19 mouse cellular contexts compared by ENCODE assay signal in genomic region chr17:74331049-74331676, GRCm38 (mm10). TPM values are rescaled to one million over a fixed set of nuclear protein-coding genes. Genes with fewer than 3 reads are reported as not detected.
A peak's percentile ranks its signal among the peaks of the same experiment; 100 is the strongest.
DNase-seq lines count a peak whose midpoint lies in the region; ATAC-seq and TF ChIP-seq lines count a peak whose summit lies in the region.
"Had no signal": no experiment of that assay in that cellular context is flagged by ENCODE, and none has a peak within 500 bp of the region (broad histone marks: within the 10 kb centered on the region; RNA-seq: fewer than 3 reads in every experiment).

No protein-coding gene starts in this region.

- WGBS in liver, adult 2 months, result 23% methylated on average over 9 of the region's 9 CpGs
- 67% methylated on average over 9 of the region's 9 CpGs for WGBS in liver, embryonic 11.5 days
- 60% methylated on average over 9 of the region's 9 CpGs for WGBS in liver, embryonic 16.5 days (ENCODE audit: insufficient replicate concordance)

- H3K4me2 ChIP-seq in liver, embryonic 11.5 days, result no peak overlapping the region
- H3K4me2 ChIP-seq in liver, embryonic 16.5 days (ENCODE audit: low read depth, low read length), result no peak overlapping the region
- H3K4me2 ChIP-seq: heart, embryonic 13.5 days; hindbrain, embryonic 15.5 days had no signal

- no peaks in the 10 kb centered on the region for H3K9me3 ChIP-seq in liver, embryonic 11.5 days (ENCODE audit: control insufficient read depth, low read length)
- H3K9me3 ChIP-seq in liver, embryonic 16.5 days (replicated peaks; ENCODE audit: control insufficient read depth, low read length), result no peaks in the 10 kb centered on the region
- H3K9me3 ChIP-seq: embryonic facial prominence, embryonic 10.5 days; heart, embryonic 13.5 days; hindbrain, embryonic 15.5 days had no signal

- H3K9ac ChIP-seq in liver, adult 2 months (ENCODE audit: low read depth, low read length), result peak overlapping the region; percentile 71; the same call in 1 of the 2 replicates
- no peak overlapping the region for H3K9ac ChIP-seq in liver, embryonic 11.5 days (ENCODE audit: low read depth, low read length)
- H3K9ac ChIP-seq in liver, embryonic 16.5 days (ENCODE audit: low read depth, low read length), result no peak overlapping the region
- H3K9ac ChIP-seq: heart, embryonic 13.5 days; hindbrain, embryonic 15.5 days had no signal

- no peak for TF ChIP-seq CTCF in liver, adult 2 months (IDR thresholded peaks at IDR 0.05; ENCODE audit: low read depth, low read length)

- peak overlapping the region; percentile 98 for H3K27ac ChIP-seq in liver, adult 2 months (replicated peaks; ENCODE audit: insufficient read depth, low read depth, low read length)
- no peak overlapping the region for H3K27ac ChIP-seq in liver, embryonic 11.5 days (ENCODE audit: low read depth, low read length)
- peak overlapping the region; percentile 18; the same call in 1 of the 2 replicates for H3K27ac ChIP-seq in liver, embryonic 16.5 days (ENCODE audit: low read length)
- H3K27ac ChIP-seq: embryonic facial prominence, embryonic 10.5 days; heart, embryonic 13.5 days; hindbrain, embryonic 15.5 days had no signal

- peaks cover 2% of the 10 kb centered on the region for H3K4me1 ChIP-seq in liver, adult 2 months (ENCODE audit: control insufficient read depth, insufficient read depth, low read length)
- H3K4me1 ChIP-seq in liver, embryonic 11.5 days (replicated peaks; ENCODE audit: control insufficient read depth, insufficient read depth, low read length), result no peaks in the 10 kb centered on the region
- no peaks in the 10 kb centered on the region for H3K4me1 ChIP-seq in liver, embryonic 16.5 days (ENCODE audit: control insufficient read depth, low read depth, low read length)
- H3K4me1 ChIP-seq: embryonic facial prominence, embryonic 10.5 days; heart, embryonic 13.5 days; hindbrain, embryonic 15.5 days had no signal

- no peak for TF ChIP-seq POLR2A in liver, adult 2 months (IDR thresholded peaks at IDR 0.05; ENCODE audit: extremely low read depth, insufficient read depth, low read length)

- no peaks in the 10 kb centered on the region for H3K27me3 ChIP-seq in liver, adult 2 months (ENCODE audit: control insufficient read depth, insufficient read depth, low read length)
- H3K27me3 ChIP-seq in liver, embryonic 11.5 days (replicated peaks; ENCODE audit: control insufficient read depth, insufficient read depth, low read length), result no peaks in the 10 kb centered on the region
- H3K27me3 ChIP-seq in liver, embryonic 16.5 days (ENCODE audit: control insufficient read depth, insufficient read depth, low read depth, low read length), result no peaks in the 10 kb centered on the region
- H3K27me3 ChIP-seq: CH12.LX; heart, embryonic 13.5 days; hindbrain, embryonic 15.5 days had no signal

- H3K4me3 ChIP-seq in liver, adult 2 months (ENCODE audit: insufficient read depth, low read depth, low read length), result peak overlapping the region; percentile 9; the same call in 1 of the 2 replicates
- H3K4me3 ChIP-seq in liver, embryonic 11.5 days (ENCODE audit: low read depth, low read length), result no peak overlapping the region
- H3K4me3 ChIP-seq in liver, embryonic 16.5 days (ENCODE audit: low read depth, low read length), result no peak overlapping the region
- H3K4me3 ChIP-seq: embryonic facial prominence, embryonic 10.5 days; heart, embryonic 13.5 days; hindbrain, embryonic 15.5 days had no signal

- no peak for ATAC-seq in liver, embryonic 11.5 days (replicated peaks; ENCODE audit: low FRiP score)
- ATAC-seq in liver, embryonic 16.5 days (ENCODE audit: low read depth), result peak; percentile 78
- ATAC-seq in frontal cortex, adult (ENCODE audit: low TSS enrichment), result no peak
- ATAC-seq: forebrain, embryonic 14.5 days; inflammation-experienced regulatory T-cells, adult 6 months had no signal

- no peaks in the 10 kb centered on the region for H3K79me2 ChIP-seq in liver, adult 2 months (ENCODE audit: control insufficient read depth, insufficient read depth, low read length)

- no peaks in the 10 kb centered on the region for H3K36me3 ChIP-seq in liver, adult 2 months (ENCODE audit: control insufficient read depth, insufficient read depth, low read length)
- H3K36me3 ChIP-seq in liver, embryonic 11.5 days (ENCODE audit: control insufficient read depth, insufficient read depth, low read length), result no peaks in the 10 kb centered on the region
- no peaks in the 10 kb centered on the region for H3K36me3 ChIP-seq in liver, embryonic 16.5 days (ENCODE audit: control insufficient read depth, insufficient read depth)
- H3K36me3 ChIP-seq: embryonic facial prominence, embryonic 10.5 days; heart, embryonic 13.5 days; hindbrain, embryonic 15.5 days had no signal

- peak; percentile 18 for DNase-seq in adrenal gland, postnatal 10 days
- DNase-seq in adrenal gland, adult 8-10 months, result no peak
- DNase-seq in liver, adult 2 months (ENCODE audit: extremely low read depth, low read depth, low spot score), result peak; percentile 92
- no peak for DNase-seq in liver, embryonic 11.5 days (ENCODE audit: low spot score)
- peak; percentile 25 for DNase-seq in adrenal gland, postnatal 14 days
- DNase-seq in MN1 (ENCODE audit: low spot score), result no peak
- DNase-seq: cerebellum, adult 2 months; cerebellum, postnatal 10 days; gastrocnemius, postnatal 36 days; heart, adult 11 months; heart, postnatal 36 days had no signal

RNA-seq across cellular contexts. Expression of gene Dpy30, which starts 7.4 kb away (rescaled TPM):
- total RNA-seq in adrenal gland, postnatal 10 days (2021), result 100 to 1,000 TPM in 1 of 2 experiments, 10 to 100 TPM in 1; 88.2 to 100 TPM
- total RNA-seq in adrenal gland, adult 8-10 months (2022), result 10 to 100 TPM; 65.1 to 81.0 (median 68.4) TPM
- total RNA-seq in liver, adult 2 months (2014; rRNA removed), result 22.1 and 29.2 TPM in 2 replicates
- 30.4 and 34.7 TPM in 2 replicates for polyA plus RNA-seq in liver, adult 2 months (2012; rRNA removed)
- polyA plus RNA-seq in liver, embryonic 11.5 days (2014; fragmentation: Nextera tagmentation; extraction: Ambion mirVana), result 264 and 272 TPM in 2 replicates
- total RNA-seq in adrenal gland, postnatal 14 days (2021), result 89.7 and 95.2 TPM in 2 replicates
- polyA plus RNA-seq in liver, embryonic 16.5 days (2015; fragmentation: Nextera tagmentation; extraction: Ambion mirVana), result 91.7 and 107 TPM in 2 replicates

RNA-seq across cellular contexts. Expression of gene Spast, which starts 7.6 kb away (rescaled TPM):
- 10 to 100 TPM; 34.1 to 36.6 TPM for total RNA-seq in adrenal gland, postnatal 10 days (2021)
- total RNA-seq in adrenal gland, adult 8-10 months (2022), result 10 to 100 TPM; 24.4 to 32.9 (median 26.3) TPM
- 15.0 and 16.8 TPM in 2 replicates for total RNA-seq in liver, adult 2 months (2014; rRNA removed)
- 5.6 and 6.1 TPM in 2 replicates for polyA plus RNA-seq in liver, adult 2 months (2012; rRNA removed)
- polyA plus RNA-seq in liver, embryonic 11.5 days (2014; fragmentation: Nextera tagmentation; extraction: Ambion mirVana), result 15.8 and 17.7 TPM in 2 replicates
- total RNA-seq in adrenal gland, postnatal 14 days (2021), result 35.5 and 38.1 TPM in 2 replicates
- 4.2 and 4.3 TPM in 2 replicates for polyA plus RNA-seq in liver, embryonic 16.5 days (2015; fragmentation: Nextera tagmentation; extraction: Ambion mirVana)

RNA-seq across cellular contexts. Expression of gene Memo1, which starts 35.8 kb away (rescaled TPM):
- total RNA-seq in adrenal gland, postnatal 10 days (2021), result 10 to 100 TPM; 83.9 to 84.3 TPM
- 10 to 100 TPM; 86.6 to 96.8 (median 91.1) TPM for total RNA-seq in adrenal gland, adult 8-10 months (2022)
- total RNA-seq in liver, adult 2 months (2014; rRNA removed), result 31.8 and 36.6 TPM in 2 replicates
- 34.5 and 36.0 TPM in 2 replicates for polyA plus RNA-seq in liver, adult 2 months (2012; rRNA removed)
- 127 and 139 TPM in 2 replicates for polyA plus RNA-seq in liver, embryonic 11.5 days (2014; fragmentation: Nextera tagmentation; extraction: Ambion mirVana)
- 88.5 and 102 TPM in 2 replicates for total RNA-seq in adrenal gland, postnatal 14 days (2021)
- polyA plus RNA-seq in liver, embryonic 16.5 days (2015; fragmentation: Nextera tagmentation; extraction: Ambion mirVana), result 82.5 and 86.5 TPM in 2 replicates

Comparison
In these comparisons a context has a peak if more than half of its experiments do, and no peak if none do; other contexts are left out.
1. DNase-seq: peak in adrenal gland, postnatal 10 days (single experiment), liver, adult 2 months (single experiment) and adrenal gland, postnatal 14 days (single experiment); none in adrenal gland, adult 8-10 months (single experiment), liver, embryonic 11.5 days (single experiment) and MN1 (single experiment).